In the genomic region with DNA sequence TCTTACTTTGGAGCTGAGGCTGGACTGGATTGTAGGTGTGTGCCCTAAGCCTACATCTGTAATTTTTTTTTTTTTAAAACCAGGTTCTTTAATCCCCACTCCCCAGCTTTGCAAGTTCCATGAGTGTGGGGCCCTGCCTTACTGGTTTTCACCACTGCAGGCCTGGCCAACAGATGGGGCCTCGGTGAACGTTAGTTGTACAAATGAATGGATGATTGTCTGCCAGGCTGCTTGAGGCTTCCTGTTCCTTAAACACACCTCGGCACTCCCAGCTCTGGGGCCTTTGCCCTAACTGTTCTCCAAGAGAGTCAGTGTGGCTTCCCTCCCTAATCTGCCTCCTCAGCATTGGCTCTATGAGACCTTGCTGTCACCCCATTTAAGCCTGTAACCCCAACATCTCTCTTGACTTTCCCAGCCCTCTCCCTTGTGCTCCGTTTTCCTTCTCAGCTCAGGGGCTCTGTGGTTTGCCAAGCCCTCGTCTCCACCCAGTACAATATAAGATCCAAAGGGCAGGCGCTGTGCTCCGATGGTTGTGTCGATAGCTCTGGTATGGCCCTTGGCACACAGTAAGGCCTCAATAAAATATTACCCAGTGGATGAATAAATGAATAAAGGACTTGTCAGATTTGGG, we compare ENCODE assay signal across 8 mouse cellular contexts. TPM values are rescaled to one million over a fixed set of nuclear protein-coding genes. Genes with fewer than 3 reads are reported as not detected.
DNase-seq lines count a peak whose midpoint lies in the region; ATAC-seq and TF ChIP-seq lines count a peak whose summit lies in the region.

No protein-coding gene starts in this region.

- peak overlapping the region; percentile 29; the same call in 1 of the 2 replicates for H3K9ac ChIP-seq in intestine, embryonic 14.5 days (ENCODE audit: low read length)

- 33% methylated on average over 8 of the region's 8 CpGs for WGBS in intestine, embryonic 14.5 days
- 46% methylated on average over 8 of the region's 8 CpGs for WGBS in thymus, adult 2 months

- H3K4me1 ChIP-seq in intestine, embryonic 14.5 days (replicated peaks; ENCODE audit: control insufficient read depth, insufficient read depth, low read length): peaks cover 46% of the 10 kb centered on the region
- H3K4me1 ChIP-seq in thymus, adult 2 months (replicated peaks; ENCODE audit: control insufficient read depth, insufficient read depth, low read length): peaks cover 49% of the 10 kb centered on the region

- H3K9me3 ChIP-seq in intestine, embryonic 14.5 days (ENCODE audit: control insufficient read depth, low read length): no peaks in the 10 kb centered on the region

- no peak for ATAC-seq in intestine, embryonic 14.5 days (replicated peaks; ENCODE audit: low FRiP score, low TSS enrichment, low read depth)
- ATAC-seq in monocyte, adult 5-6 weeks (replicated peaks; ENCODE audit: insufficient number of reproducible peaks, low FRiP score, low TSS enrichment, poor library complexity, severe bottlenecking): no peak
- ATAC-seq in megakaryocyte-erythroid progenitor cell, adult 5-6 weeks (replicated peaks; ENCODE audit: low FRiP score, low TSS enrichment, poor library complexity, severe bottlenecking): no peak

- peak; percentile 23 for DNase-seq in cerebellum, adult 8-10 months
- no peak for DNase-seq in cerebellum, postnatal 4 days (ENCODE audit: low spot score in 2 of 2)
- DNase-seq in brain, adult 2 months (ENCODE audit: low read depth, low spot score): peak; percentile 60
- peak; percentile 58 for DNase-seq in intestine, embryonic 14.5 days (ENCODE audit: low spot score)
- DNase-seq in mesoderm, embryonic 11.5 days (ENCODE audit: low read depth, low spot score): peak; percentile 22
- DNase-seq in thymus, adult 2 months: no peak

- peak overlapping the region; percentile 64 for H3K27ac ChIP-seq in intestine, embryonic 14.5 days (ENCODE audit: low read depth)
- no peak overlapping the region for H3K27ac ChIP-seq in thymus, adult 2 months (ENCODE audit: control insufficient read depth, insufficient read depth, low read length)

- peak overlapping the region; percentile 17 for H3K4me3 ChIP-seq in intestine, embryonic 14.5 days (ENCODE audit: low read depth, low read length)
- no peak overlapping the region; the same call in 1 of the 2 replicates for H3K4me3 ChIP-seq in thymus, adult 2 months (ENCODE audit: control insufficient read depth, insufficient read depth, low read length)

- peak overlapping the region; percentile 59 for H3K4me2 ChIP-seq in intestine, embryonic 14.5 days (ENCODE audit: low read length)

- H3K36me3 ChIP-seq in intestine, embryonic 14.5 days (ENCODE audit: control insufficient read depth, insufficient read depth, low read length): no peaks in the 10 kb centered on the region
- no peaks in the 10 kb centered on the region for H3K36me3 ChIP-seq in thymus, adult 2 months (ENCODE audit: control insufficient read depth, insufficient read depth, low read length)

- no peak for TF ChIP-seq POLR2A in thymus, adult 2 months (IDR thresholded peaks at IDR 0.05; ENCODE audit: control insufficient read depth, extremely low read depth, insufficient read depth, low read length, poor library complexity)

- TF ChIP-seq CTCF in thymus, adult 2 months (IDR thresholded peaks at IDR 0.05; ENCODE audit: borderline replicate concordance, control insufficient read depth, extremely low read depth, insufficient read depth, low read length, poor library complexity): no peak

- H3K27me3 ChIP-seq in intestine, embryonic 14.5 days (replicated peaks; ENCODE audit: control insufficient read depth, insufficient read depth, low read length): no peaks in the 10 kb centered on the region
- no peaks in the 10 kb centered on the region for H3K27me3 ChIP-seq in thymus, adult 2 months (ENCODE audit: control insufficient read depth, insufficient read depth, low read length)

RNA-seq across cellular contexts. Expression of a gene that starts 4.2 kb away (rescaled TPM):
- polyA plus RNA-seq in intestine, embryonic 14.5 days (2014; fragmentation: Nextera tagmentation; extraction: Ambion mirVana): 27.7 and 30.2 TPM in 2 replicates
- total RNA-seq in monocyte, adult 5-6 weeks (2017): 16.4 to 17.0 TPM (median 17.0 TPM) in 3 replicates
- total RNA-seq in megakaryocyte-erythroid progenitor cell, adult 5-6 weeks (2014; fragmentation: Nextera tagmentation): 2.7 and 3.3 TPM in 2 replicates
- 2.6 and 3.0 TPM in 2 replicates for total RNA-seq in megakaryocyte-erythroid progenitor cell, adult 5-6 weeks (2017)
- polyA plus RNA-seq in thymus, adult 2 months (2012; rRNA removed): 15.3 and 18.0 TPM in 2 replicates

RNA-seq across cellular contexts. Expression of a gene that starts 30.5 kb away (rescaled TPM):
- 22.6 and 24.6 TPM in 2 replicates for polyA plus RNA-seq in intestine, embryonic 14.5 days (2014; fragmentation: Nextera tagmentation; extraction: Ambion mirVana)
- 8.0 to 12.1 TPM (median 10.8 TPM) in 3 replicates for total RNA-seq in monocyte, adult 5-6 weeks (2017)
- 9.3 and 13.5 TPM in 2 replicates for total RNA-seq in megakaryocyte-erythroid progenitor cell, adult 5-6 weeks (2014; fragmentation: Nextera tagmentation)
- 1.8 and 7.4 TPM in 2 replicates for total RNA-seq in megakaryocyte-erythroid progenitor cell, adult 5-6 weeks (2017)
- polyA plus RNA-seq in thymus, adult 2 months (2012; rRNA removed): 62.4 and 65.6 TPM in 2 replicates

RNA-seq across cellular contexts. Expression of a gene that starts 36.1 kb away (rescaled TPM):
- polyA plus RNA-seq in intestine, embryonic 14.5 days (2014; fragmentation: Nextera tagmentation; extraction: Ambion mirVana): 5.4 and 6.2 TPM in 2 replicates
- total RNA-seq in monocyte, adult 5-6 weeks (2017): 3.9 to 11.4 TPM (median 6.2 TPM) in 3 replicates
- total RNA-seq in megakaryocyte-erythroid progenitor cell, adult 5-6 weeks (2014; fragmentation: Nextera tagmentation): 12.6 and 15.9 TPM in 2 replicates
- 8.3 and 8.8 TPM in 2 replicates for total RNA-seq in megakaryocyte-erythroid progenitor cell, adult 5-6 weeks (2017)
- 51.2 and 59.9 TPM in 2 replicates for polyA plus RNA-seq in thymus, adult 2 months (2012; rRNA removed)

Comparison
In these comparisons a context has a peak if more than half of its experiments do, and no peak if none do; other contexts are left out.
1. DNase-seq: peak in cerebellum, adult 8-10 months (single experiment), brain, adult 2 months (single experiment), intestine, embryonic 14.5 days (single experiment) and mesoderm, embryonic 11.5 days (single experiment); none in cerebellum, postnatal 4 days (0 of 2) and thymus, adult 2 months (single experiment).